Mouse (Mus musculus): ENCODE data around the gene Wdr48.

DNA sequence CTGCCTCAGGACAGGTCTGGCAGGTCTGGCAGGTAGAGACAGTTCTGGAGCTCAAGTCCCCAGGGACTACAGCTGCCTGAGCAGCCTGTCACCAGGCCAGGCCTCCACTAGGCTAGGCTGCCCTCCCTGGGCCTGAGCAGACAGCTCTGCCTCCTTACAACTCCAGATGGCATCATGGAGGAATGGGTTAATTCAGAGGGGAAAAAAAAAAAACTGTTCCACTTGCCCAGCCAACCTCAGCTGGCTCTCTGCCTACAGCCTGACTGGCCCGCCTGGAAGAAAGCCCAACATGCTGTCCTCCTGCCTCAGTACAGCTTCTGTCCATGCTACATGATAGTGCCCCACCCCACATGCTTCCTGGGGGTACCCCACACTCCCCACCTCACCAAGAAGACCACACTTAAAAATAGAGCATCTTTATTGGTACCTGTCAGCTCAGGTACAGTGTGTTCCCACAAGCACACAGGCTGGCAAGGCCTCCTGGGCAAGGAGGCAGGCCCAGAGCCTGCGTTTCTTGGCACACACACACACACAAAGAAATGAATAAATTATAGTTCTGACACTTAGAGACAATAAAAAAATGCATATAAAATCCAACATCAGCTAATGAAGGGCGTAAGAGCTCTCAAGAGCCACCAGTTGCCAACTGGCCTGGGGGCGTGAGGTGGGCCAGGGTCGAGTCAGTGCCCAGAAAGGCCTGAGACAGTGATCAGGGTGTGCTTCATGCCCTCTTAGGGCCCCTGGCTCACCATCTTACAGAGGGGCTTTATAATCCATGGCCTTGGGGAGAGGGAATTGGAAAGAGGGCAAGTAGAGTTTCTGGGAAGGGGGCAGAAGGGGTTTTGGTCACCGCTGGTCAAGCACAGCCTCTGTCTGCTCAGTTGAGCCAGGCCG is 76.3 kb downstream of the Wdr48 start:
- TF ChIP-seq CTCF (IDR thresholded peaks at IDR 0.05; ENCODE audit: borderline replicate concordance, control insufficient read depth, extremely low read depth, insufficient read depth, low read length, poor library complexity) (no peak), POLR2A (IDR thresholded peaks at IDR 0.05; ENCODE audit: control insufficient read depth, extremely low read depth, insufficient read depth, low read length, poor library complexity) (no peak)
